Mouse (Mus musculus) liver, embryonic 16.5 days (tissue): ENCODE data around the gene Gad2. TPM values are rescaled to one million over a fixed set of nuclear protein-coding genes. Genes with fewer than 3 reads are reported as not detected.
A peak's percentile ranks its signal among the peaks of the same experiment; 100 is the strongest.

Source experiments
- ATAC-seq: fragments of 200-750 bp; cut with Nextera tagmentation; 2 replicates; pipeline ENCODE4 v1.8.0; 2017; ENCODE audit warnings: low read depth, mild to moderate bottlenecking, moderate number of reproducible peaks, moderate library complexity
- H3K27ac ChIP-seq: fragments of 300-500 bp; sonication (generic); 2 replicates; pipeline ENCODE4 v1.5.1; 2014; ENCODE audit warnings: mild to moderate bottlenecking, low read length
- H3K27me3 ChIP-seq: fragments of 300-500 bp; sonication (generic); 2 replicates; pipeline ENCODE4 v1.6.1; 2014; ENCODE audit warnings: low read depth, low read length, mixed read lengths; ENCODE audit not compliant: control insufficient read depth, insufficient read depth
- H3K36me3 ChIP-seq: fragments of 300-500 bp; sonication (generic); 2 replicates; pipeline ENCODE4 v1.6.1; 2014; ENCODE audit warnings: mild to moderate bottlenecking; ENCODE audit not compliant: control insufficient read depth, insufficient read depth
- H3K4me1 ChIP-seq: fragments of 300-500 bp; sonication (generic); 2 replicates; pipeline ENCODE4 v1.6.1; 2014; ENCODE audit warnings: low read depth, low read length, mixed read lengths; ENCODE audit not compliant: control insufficient read depth
- H3K4me2 ChIP-seq: fragments of 300-500 bp; sonication (generic); 2 replicates; pipeline ENCODE4 v1.6.1; 2014; ENCODE audit warnings: low read depth, low read length, mixed read lengths
- H3K4me3 ChIP-seq: fragments of 300-500 bp; sonication (generic); 2 replicates; pipeline ENCODE4 v1.5.1; 2014; ENCODE audit warnings: low read depth, mild to moderate bottlenecking, low read length
- H3K9ac ChIP-seq: fragments of 300-500 bp; sonication (generic); 2 replicates; pipeline ENCODE4 v1.6.1; 2014; ENCODE audit warnings: low read depth, low read length
- H3K9me3 ChIP-seq: fragments of 300-500 bp; sonication (generic); replicated peaks from 2 replicates; pipeline ENCODE4 v1.6.1; 2016; ENCODE audit warnings: low read length; ENCODE audit not compliant: control insufficient read depth
- WGBS: fragments of 180-500 bp; shearing (Covaris S2); extraction: QIAGEN DNeasy Blood & Tissue Kit; methylation state at CpG from one replicate; pipeline ENCODE4 v1.1.7; 2014; ENCODE audit not compliant: insufficient replicate concordance; 5-methylcytosine and 5-hydroxymethylcytosine counted together
- polyA plus RNA-seq: library from polyadenylated mRNA; unstranded; fragments of >200 nt; fragmentation: Nextera tagmentation; extraction: Ambion mirVana; gene quantifications from 2 replicates; pipeline ENCODE4 v1.2.1, GENCODE M21; 2015

Gene Gad2
- polyA plus RNA-seq, 1 experiment from 2014 or later: not detected

GRCm38 (mm10) chr2:22627819-22628432 lies 5.9 kb downstream of the Gad2 start:
- no peak overlapping the region for H3K27ac ChIP-seq
- no peaks in the 10 kb centered on the region for H3K4me1 ChIP-seq
- peaks cover 35% of the 10 kb centered on the region for H3K27me3 ChIP-seq
- no peaks in the 10 kb centered on the region for H3K9me3 ChIP-seq
- peak; percentile 56 for ATAC-seq
- no peak overlapping the region for H3K4me2 ChIP-seq
- WGBS: 25% methylated on average over 5 of the region's 5 CpGs
- no peak overlapping the region for H3K9ac ChIP-seq
- H3K4me3 ChIP-seq: no peak overlapping the region
- no peaks in the 10 kb centered on the region for H3K36me3 ChIP-seq

- H3K9ac ChIP-seq: no peak overlapping the region
- ATAC-seq: no peak
- 31% methylated on average over 8 of the region's 8 CpGs for WGBS
- no peaks in the 10 kb centered on the region; the same call in 1 of the 2 replicates for H3K27me3 ChIP-seq
- H3K36me3 ChIP-seq: no peaks in the 10 kb centered on the region
- H3K27ac ChIP-seq: no peak overlapping the region
- H3K4me1 ChIP-seq: no peaks in the 10 kb centered on the region
- H3K4me2 ChIP-seq: no peak overlapping the region
- H3K9me3 ChIP-seq: no peaks in the 10 kb centered on the region
- no peak overlapping the region for H3K4me3 ChIP-seq
These were observed 12.8 kb downstream of the Gad2 start for GRCm38 (mm10) chr2:22634766-22635165.

GRCm38 (mm10) chr2:22646134-22646533 lies 24.1 kb downstream of the Gad2 start:
- 24% methylated on average over 1 of the region's 1 CpGs for WGBS
- no peak for ATAC-seq
- H3K4me3 ChIP-seq: no peak overlapping the region
- no peaks in the 10 kb centered on the region for H3K9me3 ChIP-seq
- H3K27me3 ChIP-seq: no peaks in the 10 kb centered on the region
- H3K27ac ChIP-seq: no peak overlapping the region
- H3K9ac ChIP-seq: no peak overlapping the region
- H3K36me3 ChIP-seq: no peaks in the 10 kb centered on the region
- H3K4me2 ChIP-seq: no peak overlapping the region
- no peaks in the 10 kb centered on the region for H3K4me1 ChIP-seq

GRCm38 (mm10) chr2:22648394-22648793 lies 26.4 kb downstream of the Gad2 start:
- H3K4me2 ChIP-seq: no peak overlapping the region
- H3K4me3 ChIP-seq: no peak overlapping the region
- H3K9ac ChIP-seq: no peak overlapping the region
- H3K36me3 ChIP-seq: no peaks in the 10 kb centered on the region
- no peaks in the 10 kb centered on the region for H3K9me3 ChIP-seq
- H3K27ac ChIP-seq: no peak overlapping the region
- WGBS: 62% methylated on average over 1 of the region's 1 CpGs
- no peaks in the 10 kb centered on the region for H3K27me3 ChIP-seq
- ATAC-seq: no peak
- no peaks in the 10 kb centered on the region for H3K4me1 ChIP-seq

GRCm38 (mm10) chr2:22651826-22652225 lies 29.8 kb downstream of the Gad2 start:
- WGBS: 53% methylated on average over 4 of the region's 4 CpGs
- Histone ChIP-seq H3K9ac (no peak overlapping the region), H3K36me3 (no peaks in the 10 kb centered on the region), H3K27me3 (no peaks in the 10 kb centered on the region), H3K4me3 (no peak overlapping the region), H3K4me1 (no peaks in the 10 kb centered on the region), H3K27ac (no peak overlapping the region), H3K9me3 (no peaks in the 10 kb centered on the region), H3K4me2 (no peak overlapping the region)
- ATAC-seq: no peak

- WGBS: 49% methylated on average over 1 of the region's 1 CpGs
- ATAC-seq: no peak
These were observed 41.7 kb downstream of the Gad2 start for GRCm38 (mm10) chr2:22663731-22664130.

GRCm38 (mm10) chr2:22670415-22670814 lies 48.4 kb downstream of the Gad2 start:
- no peaks in the 10 kb centered on the region for H3K4me1 ChIP-seq
- no peak overlapping the region for H3K9ac ChIP-seq
- no peaks in the 10 kb centered on the region for H3K9me3 ChIP-seq
- no peak overlapping the region for H3K4me2 ChIP-seq
- H3K36me3 ChIP-seq: no peaks in the 10 kb centered on the region
- no peak for ATAC-seq
- WGBS: 53% methylated on average over 2 of the region's 2 CpGs
- H3K4me3 ChIP-seq: no peak overlapping the region
- no peaks in the 10 kb centered on the region for H3K27me3 ChIP-seq
- no peak overlapping the region for H3K27ac ChIP-seq

More at GRCm38 (mm10) chr2:22663731-22664130, 41.7 kb downstream of the Gad2 start:
- Histone ChIP-seq H3K27ac (no peak overlapping the region), H3K4me3 (no peak overlapping the region), H3K9me3 (no peaks in the 10 kb centered on the region), H3K4me2 (no peak overlapping the region), H3K27me3 (no peaks in the 10 kb centered on the region), H3K36me3 (no peaks in the 10 kb centered on the region), H3K9ac (no peak overlapping the region), H3K4me1 (no peaks in the 10 kb centered on the region)

- Histone ChIP-seq H3K9me3 (no peaks in the 10 kb centered on the region), H3K36me3 (no peaks in the 10 kb centered on the region), H3K4me1 (no peaks in the 10 kb centered on the region), H3K4me3 (no peak overlapping the region), H3K9ac (no peak overlapping the region), H3K27me3 (no peaks in the 10 kb centered on the region), H3K4me2 (no peak overlapping the region), H3K27ac (no peak overlapping the region)
- WGBS: 16% methylated on average over 1 of the region's 1 CpGs
- no peak for ATAC-seq
These were observed 49.3 kb downstream of the Gad2 start for GRCm38 (mm10) chr2:22671348-22671747.

GRCm38 (mm10) chr2:22677066-22677465 lies 55.1 kb downstream of the Gad2 start:
- ATAC-seq: no peak
- WGBS: 50% methylated on average over 8 of the region's 8 CpGs

More at GRCm38 (mm10) chr2:22677066-22677465, 55.1 kb downstream of the Gad2 start:
- no peak overlapping the region for H3K4me2 ChIP-seq
- no peak overlapping the region for H3K9ac ChIP-seq
- H3K27ac ChIP-seq: no peak overlapping the region
- H3K36me3 ChIP-seq: no peaks in the 10 kb centered on the region
- H3K9me3 ChIP-seq: no peaks in the 10 kb centered on the region
- H3K4me1 ChIP-seq: no peaks in the 10 kb centered on the region
- no peak overlapping the region for H3K4me3 ChIP-seq
- H3K27me3 ChIP-seq: no peaks in the 10 kb centered on the region
